Mouse (Mus musculus): ENCODE results near the gene Med13l. TPM values are rescaled to one million over a fixed set of nuclear protein-coding genes. Genes with fewer than 3 reads are reported as not detected.

Med13l gene
- total and polyA plus RNA-seq, 3 experiments: 2.0 to 11.0 (median 10.1) TPM

DNA sequence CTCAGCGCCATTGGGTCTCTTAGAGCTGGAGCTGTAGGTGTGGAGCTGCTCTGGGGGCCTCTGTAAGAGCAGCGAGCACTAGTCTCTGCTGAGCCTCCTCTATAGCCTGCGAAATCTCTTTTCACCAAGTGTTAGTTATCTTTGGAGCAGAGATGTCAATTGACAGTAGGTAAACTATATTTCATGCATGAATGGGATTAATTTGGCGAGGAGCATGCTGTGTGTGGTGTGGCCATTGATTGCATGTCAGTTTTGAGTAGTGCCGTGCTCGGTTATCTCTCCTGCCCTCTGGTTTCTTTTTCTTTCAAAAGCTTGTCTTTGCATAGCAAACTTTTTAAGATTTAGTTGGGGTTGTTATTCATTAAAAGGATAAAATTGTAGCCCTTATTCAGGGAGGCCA is 38.1 kb downstream of the Med13l start:
- no peak overlapping the region for H3K4me2 ChIP-seq (ENCODE audit: insufficient read depth, low read depth, poor library complexity, severe bottlenecking)
- no peak overlapping the region for H3K4me3 ChIP-seq (replicated peaks in 1 of 3; ENCODE audit: low read depth in 2 of 3, low read length in 2 of 3, poor library complexity in 1 of 3)
- H3K27ac ChIP-seq (ENCODE audit: insufficient read depth, low read depth): no peak overlapping the region
- H3K9ac ChIP-seq (ENCODE audit: insufficient read depth, low read depth): no peak overlapping the region
- dilution Hi-C loops (cut with MboI; ENCODE audit: extremely low pct_ligation_motif_present, extremely low pct_unique_long_range_greater_than_20kb, low sequenced_read_pairs) (no loop called here), in situ Hi-C loops (cut with MboI; ENCODE audit: low pct_ligation_motif_present, low pct_unique_long_range_greater_than_20kb, low sequenced_read_pairs) (no loop called here)
- H3K4me1 ChIP-seq (ENCODE audit: control insufficient read depth in 1 of 2, insufficient read depth in 2 of 2): peaks cover 5 to 43% of the 10 kb centered on the region in 2 experiments; a peak in 3 of 4 replicates
- H3K9me3 ChIP-seq (replicated peaks; ENCODE audit: low read length): no peaks in the 10 kb centered on the region
- TF ChIP-seq CTCF (conservative IDR thresholded peaks at IDR 0.05 in 1 of 2, IDR thresholded peaks at IDR 0.05 in 1 of 2; ENCODE audit: low read depth in 2 of 2, low read length in 2 of 2) (no peak), ZKSCAN1 (IDR thresholded peaks at IDR 0.05; ENCODE audit: borderline replicate concordance, low read depth, low read length) (no peak), JUND (conservative IDR thresholded peaks at IDR 0.05; ENCODE audit: low read depth, low read length) (no peak), TCF12 (IDR thresholded peaks at IDR 0.05; ENCODE audit: low read depth, low read length) (no peak), USF1 (IDR thresholded peaks at IDR 0.05; ENCODE audit: low read depth, low read length) (no peak), MAX (IDR thresholded peaks at IDR 0.05; ENCODE audit: low read length) (no peak), EP300 (IDR thresholded peaks at IDR 0.05; ENCODE audit: low read length) (no peak), TBP (conservative IDR thresholded peaks at IDR 0.05; ENCODE audit: low read depth, low read length) (no peak), POLR2AphosphoS2 (IDR thresholded peaks at IDR 0.05; ENCODE audit: low read depth, low read length) (no peak), JUN (IDR thresholded peaks at IDR 0.05; ENCODE audit: insufficient read depth, low read depth, low read length) (no peak)
- no peaks in the 10 kb centered on the region for H3K27me3 ChIP-seq (replicated peaks)
- H3K36me3 ChIP-seq (replicated peaks in 1 of 2; ENCODE audit: control insufficient read depth in 1 of 2, insufficient read depth in 1 of 2, low read length in 1 of 2): peaks cover 5 to 44% of the 10 kb centered on the region in 2 experiments
- H3K79me2 ChIP-seq (replicated peaks; ENCODE audit: control insufficient read depth, extremely low read depth, insufficient read depth, poor library complexity, severe bottlenecking): no peaks in the 10 kb centered on the region; the same call in 1 of the 2 replicates
- no peak for DNase-seq (ENCODE audit: extremely low read depth)

- Histone ChIP-seq H3K27me3 (replicated peaks) (no peaks in the 10 kb centered on the region), H3K4me2 (ENCODE audit: insufficient read depth, low read depth, poor library complexity, severe bottlenecking) (no peak overlapping the region), H3K4me3 (replicated peaks in 1 of 3; ENCODE audit: low read depth in 2 of 3, low read length in 2 of 3, poor library complexity in 1 of 3) (no peak overlapping the region), H3K4me1 (ENCODE audit: control insufficient read depth in 1 of 2, insufficient read depth in 2 of 2) (peaks cover 5 to 47% of the 10 kb centered on the region in 2 experiments; a peak in 3 of 4 replicates), H3K36me3 (replicated peaks in 1 of 2; ENCODE audit: control insufficient read depth in 1 of 2, insufficient read depth in 1 of 2, low read length in 1 of 2) (peaks cover 0 to 35% of the 10 kb centered on the region in 2 experiments), H3K9ac (ENCODE audit: insufficient read depth, low read depth) (no peak overlapping the region), H3K27ac (ENCODE audit: insufficient read depth, low read depth) (no peak overlapping the region), H3K9me3 (replicated peaks; ENCODE audit: low read length) (no peaks in the 10 kb centered on the region), H3K79me2 (replicated peaks; ENCODE audit: control insufficient read depth, extremely low read depth, insufficient read depth, poor library complexity, severe bottlenecking) (no peaks in the 10 kb centered on the region)
- in situ Hi-C loops (cut with MboI; ENCODE audit: low pct_ligation_motif_present, low pct_unique_long_range_greater_than_20kb, low sequenced_read_pairs): no loop called here
- no peak for TF ChIP-seq UBTF (IDR thresholded peaks at IDR 0.05; ENCODE audit: low read depth, low read length)
- TF ChIP-seq ELF1 (IDR thresholded peaks at IDR 0.05; ENCODE audit: low read depth, low read length): no peak
- dilution Hi-C loops (cut with MboI; ENCODE audit: extremely low pct_ligation_motif_present, extremely low pct_unique_long_range_greater_than_20kb, low sequenced_read_pairs): no loop called here
- DNase-seq (ENCODE audit: extremely low read depth): no peak
Measured at GRCm38 (mm10) chr5:118601452-118601851, 41.0 kb downstream of the Med13l start.

- Histone ChIP-seq H3K9ac (ENCODE audit: insufficient read depth, low read depth) (no peak overlapping the region), H3K36me3 (replicated peaks in 1 of 2; ENCODE audit: control insufficient read depth in 1 of 2, insufficient read depth in 1 of 2, low read length in 1 of 2) (peaks cover 0 to 36% of the 10 kb centered on the region in 2 experiments), H3K79me2 (replicated peaks; ENCODE audit: control insufficient read depth, extremely low read depth, insufficient read depth, poor library complexity, severe bottlenecking) (no peaks in the 10 kb centered on the region), H3K27ac (ENCODE audit: insufficient read depth, low read depth) (no peak overlapping the region), H3K27me3 (replicated peaks) (no peaks in the 10 kb centered on the region), H3K9me3 (replicated peaks; ENCODE audit: low read length) (no peaks in the 10 kb centered on the region), H3K4me2 (ENCODE audit: insufficient read depth, low read depth, poor library complexity, severe bottlenecking) (no peak overlapping the region), H3K4me3 (replicated peaks in 1 of 3; ENCODE audit: low read depth in 2 of 3, low read length in 2 of 3, poor library complexity in 1 of 3) (no peak overlapping the region), H3K4me1 (ENCODE audit: control insufficient read depth in 1 of 2, insufficient read depth in 2 of 2) (peaks cover 5 to 57% of the 10 kb centered on the region in 2 experiments; a peak in 3 of 4 replicates)
- dilution Hi-C loops (cut with MboI; ENCODE audit: extremely low pct_ligation_motif_present, extremely low pct_unique_long_range_greater_than_20kb, low sequenced_read_pairs): no loop called here
- no peak for DNase-seq (ENCODE audit: extremely low read depth)
- in situ Hi-C loops (cut with MboI; ENCODE audit: low pct_ligation_motif_present, low pct_unique_long_range_greater_than_20kb, low sequenced_read_pairs): no loop called here
- no peak for TF ChIP-seq NELFE (IDR thresholded peaks at IDR 0.05; ENCODE audit: low read depth, low read length)
- TF ChIP-seq NRF1 (IDR thresholded peaks at IDR 0.05; ENCODE audit: low read depth, low read length): no peak
- TF ChIP-seq ELF1 (IDR thresholded peaks at IDR 0.05; ENCODE audit: low read depth, low read length): no peak
Measured at GRCm38 (mm10) chr5:118602706-118603105, 42.2 kb downstream of the Med13l start.
